Mouse (Mus musculus) heart, embryonic 16.5 days (tissue): ENCODE measurements around the gene Slit1. TPM values are rescaled to one million over a fixed set of nuclear protein-coding genes. Genes with fewer than 3 reads are reported as not detected.

Experiments used
- ATAC-seq: fragments of 200-750 bp; cut with Nextera tagmentation; replicated peaks from 2 replicates; pipeline ENCODE4 v1.8.0; 2017; ENCODE audit warnings: moderate number of reproducible peaks; ENCODE audit not compliant: insufficient read depth, low FRiP score; ENCODE audit errors: extremely low read depth
- H3K27ac ChIP-seq: fragments of 300-500 bp; sonication (generic); 2 replicates; pipeline ENCODE4 v1.5.1; 2014; ENCODE audit warnings: mild to moderate bottlenecking, low read length, control low read depth, moderate library complexity
- H3K27me3 ChIP-seq: fragments of 300-500 bp; sonication (generic); 2 replicates; pipeline ENCODE4 v1.6.1; 2014; ENCODE audit warnings: low read length, mixed read lengths; ENCODE audit not compliant: control insufficient read depth, insufficient read depth
- H3K36me3 ChIP-seq: fragments of 300-500 bp; sonication (generic); 2 replicates; pipeline ENCODE4 v1.6.1; 2014; ENCODE audit not compliant: control insufficient read depth, insufficient read depth
- H3K4me1 ChIP-seq: fragments of 300-500 bp; sonication (generic); 2 replicates; pipeline ENCODE4 v1.6.1; 2014; ENCODE audit warnings: low read length, mixed read lengths; ENCODE audit not compliant: control insufficient read depth, insufficient read depth
- H3K4me2 ChIP-seq: fragments of 300-500 bp; sonication (generic); 2 replicates; pipeline ENCODE4 v1.6.1; 2014; ENCODE audit warnings: low read depth, mild to moderate bottlenecking, control low read depth, low read length
- H3K4me3 ChIP-seq: fragments of 300-500 bp; sonication (generic); 2 replicates; pipeline ENCODE4 v1.5.1; 2014; ENCODE audit warnings: mild to moderate bottlenecking, control low read depth, low read length
- H3K9ac ChIP-seq: fragments of 300-500 bp; sonication (generic); 2 replicates; pipeline ENCODE4 v1.6.1; 2014; ENCODE audit warnings: low read length, control low read depth
- H3K9me3 ChIP-seq: fragments of 300-500 bp; sonication (generic); replicated peaks from 2 replicates; pipeline ENCODE4 v1.6.1; 2016; ENCODE audit warnings: low read length; ENCODE audit not compliant: control insufficient read depth
- WGBS: fragments of 180-500 bp; shearing (Covaris S2); extraction: QIAGEN DNeasy Blood & Tissue Kit; methylation state at CpG from one replicate; pipeline ENCODE4 v1.1.7; 2014; 5-methylcytosine and 5-hydroxymethylcytosine counted together
- microRNA-seq: library from miRNA; unstranded; fragments of <30 nt; microRNA quantifications from one replicate; pipeline ENCODE4, GENCODE M21; 2017
- polyA plus RNA-seq: library from polyadenylated mRNA; unstranded; fragments of >200 nt; fragmentation: Nextera tagmentation; extraction: Ambion mirVana; gene quantifications from 2 replicates; pipeline ENCODE4 v1.2.1, GENCODE M21; 2015

Gene Slit1
- polyA plus RNA-seq, 1 experiment from 2014 or later, result 0.21 TPM

- no peak overlapping the region for H3K4me2 ChIP-seq
- no peaks in the 10 kb centered on the region for H3K9me3 ChIP-seq
- no peaks in the 10 kb centered on the region for H3K4me1 ChIP-seq
- H3K27me3 ChIP-seq, result no peaks in the 10 kb centered on the region
- 99% methylated on average over 2 of the region's 2 CpGs for WGBS
- H3K36me3 ChIP-seq, result no peaks in the 10 kb centered on the region
- H3K9ac ChIP-seq, result no peak overlapping the region
- ATAC-seq, result no peak
- no peak overlapping the region for H3K27ac ChIP-seq
- H3K4me3 ChIP-seq, result no peak overlapping the region
Measured at GRCm38 (mm10) chr19:41573700-41574099, 169.8 kb downstream of the Slit1 start.

- Histone ChIP-seq H3K4me3 (no peak overlapping the region), H3K4me1 (no peaks in the 10 kb centered on the region), H3K9me3 (no peaks in the 10 kb centered on the region), H3K36me3 (no peaks in the 10 kb centered on the region), H3K9ac (no peak overlapping the region), H3K4me2 (no peak overlapping the region), H3K27ac (no peak overlapping the region), H3K27me3 (no peaks in the 10 kb centered on the region)
- ATAC-seq, result no peak
- WGBS, result 71% methylated on average over 2 of the region's 2 CpGs
Measured at GRCm38 (mm10) chr19:41568791-41569190, 174.7 kb downstream of the Slit1 start.

DNA sequence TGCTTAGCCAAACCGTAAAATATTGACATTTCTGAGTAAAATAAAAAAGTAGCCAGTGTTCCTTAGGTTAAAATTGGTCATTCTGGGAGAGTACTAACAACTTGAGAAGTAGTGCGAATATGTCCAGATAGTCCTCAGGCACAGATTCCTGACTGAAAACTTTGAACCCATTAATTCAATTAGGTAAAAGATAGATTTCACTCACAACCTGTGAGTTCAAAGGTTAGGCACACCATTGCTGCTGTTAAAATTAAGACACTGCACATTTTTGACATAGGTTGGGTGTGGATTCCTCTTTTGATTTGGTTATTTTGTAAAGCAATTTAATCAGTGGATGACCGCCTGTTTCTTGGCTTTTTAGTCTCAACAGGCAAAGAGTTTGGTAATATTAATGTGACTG lies 182.6 kb downstream of the Slit1 start:
- Histone ChIP-seq H3K4me3 (no peak overlapping the region), H3K4me2 (no peak overlapping the region), H3K9ac (no peak overlapping the region), H3K4me1 (peaks cover 4% of the 10 kb centered on the region; the same call in 1 of the 2 replicates), H3K36me3 (peaks cover 21% of the 10 kb centered on the region), H3K27me3 (no peaks in the 10 kb centered on the region), H3K27ac (no peak overlapping the region), H3K9me3 (no peaks in the 10 kb centered on the region)
- WGBS, result 93% methylated on average over 3 of the region's 3 CpGs
- no peak for ATAC-seq

DNA sequence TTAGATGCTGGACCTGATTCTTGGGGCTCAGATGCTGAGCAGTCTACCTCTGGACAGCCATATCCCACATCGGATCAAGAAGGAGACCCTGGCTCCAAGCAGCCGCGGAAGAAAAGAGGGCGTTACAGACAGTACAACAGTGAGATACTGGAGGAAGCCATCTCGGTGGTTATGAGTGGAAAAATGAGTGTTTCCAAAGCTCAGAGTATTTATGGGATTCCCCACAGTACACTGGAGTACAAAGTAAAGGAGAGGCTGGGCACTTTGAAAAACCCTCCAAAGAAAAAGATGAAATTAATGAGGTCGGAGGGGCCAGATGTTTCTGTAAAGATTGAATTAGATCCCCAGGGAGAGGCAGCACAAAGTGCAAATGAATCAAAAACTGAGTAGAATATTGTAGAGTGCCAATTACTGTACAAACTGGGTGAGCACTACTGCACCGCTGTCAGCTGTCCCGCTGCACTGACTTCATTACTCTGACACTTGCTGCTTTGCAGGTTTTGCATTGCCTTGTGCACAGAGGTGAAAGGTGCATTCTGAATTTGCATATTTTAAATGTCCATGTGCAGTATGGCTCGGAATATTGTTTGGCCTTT lies 184.5 kb downstream of the Slit1 start:
- Histone ChIP-seq H3K36me3 (peaks cover 28% of the 10 kb centered on the region), H3K9ac (no peak overlapping the region), H3K27ac (no peak overlapping the region), H3K27me3 (no peaks in the 10 kb centered on the region), H3K4me2 (no peak overlapping the region), H3K4me1 (peaks cover 4% of the 10 kb centered on the region; the same call in 1 of the 2 replicates), H3K4me3 (no peak overlapping the region), H3K9me3 (no peaks in the 10 kb centered on the region)
- WGBS, result 92% methylated on average over 9 of the region's 9 CpGs
- ATAC-seq, result no peak

DNA sequence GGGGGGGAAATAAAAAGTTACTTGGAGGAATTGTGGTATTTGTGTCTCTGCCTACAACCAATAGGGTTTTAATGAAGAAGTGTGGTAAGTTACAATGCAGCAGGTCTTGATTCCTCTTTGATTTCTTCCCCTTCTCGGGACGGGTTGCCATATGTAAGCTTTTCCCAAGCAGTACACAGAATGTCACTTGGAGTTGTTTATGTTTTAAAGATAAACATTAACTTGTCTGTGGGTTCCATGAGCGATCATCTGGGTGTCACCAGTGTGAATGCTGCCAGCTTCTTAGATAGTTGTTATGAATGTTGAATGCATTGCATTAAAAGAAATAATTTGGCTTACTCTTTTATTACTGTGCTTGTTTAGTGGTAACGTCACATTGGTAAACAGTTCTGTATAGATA lies 186.0 kb downstream of the Slit1 start:
- Histone ChIP-seq H3K4me2 (no peak overlapping the region), H3K36me3 (peaks cover 29% of the 10 kb centered on the region), H3K9ac (no peak overlapping the region), H3K27ac (no peak overlapping the region), H3K4me1 (no peaks in the 10 kb centered on the region), H3K9me3 (no peaks in the 10 kb centered on the region), H3K4me3 (no peak overlapping the region), H3K27me3 (no peaks in the 10 kb centered on the region)
- WGBS, result 84% methylated on average over 4 of the region's 4 CpGs
- no peak for ATAC-seq

- Histone ChIP-seq H3K27ac (no peak overlapping the region), H3K36me3 (peaks cover 32% of the 10 kb centered on the region), H3K9me3 (no peaks in the 10 kb centered on the region), H3K4me1 (no peaks in the 10 kb centered on the region), H3K4me2 (no peak overlapping the region), H3K27me3 (no peaks in the 10 kb centered on the region), H3K4me3 (no peak overlapping the region), H3K9ac (no peak overlapping the region)
- no peak for ATAC-seq
- 82% methylated on average over 4 of the region's 4 CpGs for WGBS
Measured at GRCm38 (mm10) chr19:41556981-41557380, 186.5 kb downstream of the Slit1 start.

Small RNA genes within 50 kb of the gene (microRNA-seq; reads per million reads assigned to microRNA genes)
- not detected for gene Mir8091

Other genes with a start within 250 kb of the Slit1 start
- gene Gm340, start 161.3 kb downstream of the Slit1 start, polyA plus RNA-seq, result 1.4 TPM in 2 replicates
- gene Arhgap19, start 58.4 kb upstream of the Slit1 start, polyA plus RNA-seq, result 12.7 and 13.6 TPM in 2 replicates
- gene Frat1, start 86.3 kb upstream of the Slit1 start, polyA plus RNA-seq, result 2.4 and 2.7 TPM in 2 replicates
- 1.9 and 2.8 TPM in 2 replicates for gene Frat2, start 104.5 kb upstream of the Slit1 start, polyA plus RNA-seq
- 9.4 and 10.0 TPM in 2 replicates for gene Rrp12, start 152.5 kb upstream of the Slit1 start, polyA plus RNA-seq
- 694 and 741 TPM in 2 replicates for gene Pgam1, start 168.3 kb upstream of the Slit1 start, polyA plus RNA-seq
- gene Exosc1, start 189.8 kb upstream of the Slit1 start, polyA plus RNA-seq, result 40.2 and 45.3 TPM in 2 replicates
- 53.7 and 59.2 TPM in 2 replicates for gene Zdhhc16, start 189.8 kb upstream of the Slit1 start, polyA plus RNA-seq
- 20.7 and 24.5 TPM in 2 replicates for gene Mms19, start 237.5 kb upstream of the Slit1 start, polyA plus RNA-seq
- 17.1 and 18.5 TPM in 2 replicates for gene Ubtd1, start 238.1 kb upstream of the Slit1 start, polyA plus RNA-seq